Mouse (Mus musculus) limb, embryonic 12.5 days (tissue): ENCODE results near the gene Cct5. TPM values are rescaled to one million over a fixed set of nuclear protein-coding genes. Genes with fewer than 3 reads are reported as not detected.
A peak's percentile ranks its signal among the peaks of the same experiment; 100 is the strongest.

ENCODE experiments used
- ATAC-seq: fragments of 200-750 bp; cut with Nextera tagmentation; 2 replicates; pipeline ENCODE4 v1.8.0; 2017; ENCODE audit warnings: low read depth, moderate TSS enrichment; ENCODE audit not compliant: insufficient number of reproducible peaks, insufficient read depth, low FRiP score, low TSS enrichment
- H3K27ac ChIP-seq: fragments of 300-500 bp; sonication (generic); 2 replicates; pipeline ENCODE4 v1.5.1; 2016; ENCODE audit warnings: mild to moderate bottlenecking, moderate library complexity
- H3K27me3 ChIP-seq: fragments of 300-500 bp; sonication (generic); 2 replicates; pipeline ENCODE4 v1.6.1; 2016; ENCODE audit warnings: mild to moderate bottlenecking, moderate library complexity
- H3K36me3 ChIP-seq: fragments of 300-500 bp; sonication (generic); 2 replicates; pipeline ENCODE4 v1.6.1; 2016; ENCODE audit warnings: mild to moderate bottlenecking, moderate library complexity
- H3K4me1 ChIP-seq: fragments of 300-500 bp; sonication (generic); replicated peaks from 2 replicates; pipeline ENCODE4 v1.6.1; 2016
- H3K4me2 ChIP-seq: fragments of 300-500 bp; sonication (generic); 2 replicates; pipeline ENCODE4 v1.6.1; 2016; ENCODE audit warnings: mild to moderate bottlenecking, moderate library complexity
- H3K4me3 ChIP-seq: fragments of 300-500 bp; sonication (generic); replicated peaks from 2 replicates; pipeline ENCODE4 v1.5.1; 2016; ENCODE audit warnings: mild to moderate bottlenecking
- H3K9ac ChIP-seq: fragments of 300-500 bp; sonication (generic); replicated peaks from 2 replicates; pipeline ENCODE4 v1.6.1; 2016; ENCODE audit warnings: mild to moderate bottlenecking, moderate library complexity
- H3K9me3 ChIP-seq: fragments of 300-500 bp; sonication (generic); 2 replicates; pipeline ENCODE4 v1.6.1; 2016; ENCODE audit warnings: mild to moderate bottlenecking, moderate library complexity
- WGBS: fragments of 180-500 bp; shearing (Covaris S2); methylation state at CpG from one replicate; pipeline ENCODE4 v1.1.7; 2016; 5-methylcytosine and 5-hydroxymethylcytosine counted together
- polyA plus RNA-seq: library from polyadenylated mRNA; unstranded; fragments of >200 nt; fragmentation: Nextera tagmentation; extraction: Ambion mirVana; gene quantifications from 2 replicates; pipeline ENCODE4 v1.2.1, GENCODE M21; 2016

Gene Cct5
- polyA plus RNA-seq, 1 experiment from 2014 or later: 607 TPM

- H3K4me2 ChIP-seq: peak overlapping the region; percentile 21; the same call in 1 of the 2 replicates
- H3K9me3 ChIP-seq: no peaks in the 10 kb centered on the region
- H3K27ac ChIP-seq: peak overlapping the region; percentile 77
- 43% methylated on average over 12 of the region's 12 CpGs for WGBS
- H3K36me3 ChIP-seq: peaks cover 4% of the 10 kb centered on the region; the same call in 1 of the 2 replicates
- no peak overlapping the region for H3K4me3 ChIP-seq
- no peak for ATAC-seq
- H3K27me3 ChIP-seq: no peaks in the 10 kb centered on the region
- H3K4me1 ChIP-seq: peaks cover 12% of the 10 kb centered on the region
- H3K9ac ChIP-seq: no peak overlapping the region
Observed at GRCm38 (mm10) chr15:31627277-31628154, 25.9 kb upstream of the Cct5 start.

- Histone ChIP-seq H3K36me3 (peaks cover 37% of the 10 kb centered on the region), H3K27ac (no peak overlapping the region), H3K4me3 (no peak overlapping the region), H3K9me3 (no peaks in the 10 kb centered on the region), H3K9ac (no peak overlapping the region), H3K4me1 (no peaks in the 10 kb centered on the region), H3K27me3 (no peaks in the 10 kb centered on the region), H3K4me2 (no peak overlapping the region)
- 94% methylated on average over 8 of the region's 8 CpGs for WGBS
- no peak for ATAC-seq
Observed at GRCm38 (mm10) chr15:31619521-31619920, 17.9 kb upstream of the Cct5 start.

DNA sequence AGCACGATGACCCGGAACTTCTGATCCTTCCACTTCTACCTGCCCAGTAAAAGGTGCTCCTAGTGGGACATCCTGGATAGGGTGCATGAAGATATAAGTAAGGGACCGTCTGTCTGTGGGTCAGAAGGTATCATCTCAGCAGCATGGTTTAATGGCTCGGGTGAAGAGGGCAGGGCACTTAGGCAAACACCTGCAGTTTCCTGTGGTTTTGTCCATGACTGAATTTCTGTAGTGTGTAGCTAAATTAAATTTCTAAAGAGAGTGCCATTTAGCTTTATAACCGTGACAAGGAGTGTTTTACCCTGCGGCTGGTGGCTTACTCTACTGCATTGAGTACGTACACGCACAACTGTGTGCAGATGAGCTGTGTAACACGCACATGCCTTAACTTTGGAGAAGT lies 15.7 kb upstream of the Cct5 start:
- no peak for ATAC-seq
- Histone ChIP-seq H3K36me3 (peaks cover 37% of the 10 kb centered on the region), H3K4me1 (no peaks in the 10 kb centered on the region), H3K4me3 (no peak overlapping the region), H3K9ac (no peak overlapping the region), H3K27me3 (no peaks in the 10 kb centered on the region), H3K27ac (no peak overlapping the region), H3K9me3 (no peaks in the 10 kb centered on the region), H3K4me2 (no peak overlapping the region)
- WGBS: 92% methylated on average over 9 of the region's 9 CpGs

GRCm38 (mm10) chr15:31614666-31615065 lies 13.1 kb upstream of the Cct5 start:
- no peak overlapping the region for H3K27ac ChIP-seq
- H3K4me1 ChIP-seq: no peaks in the 10 kb centered on the region
- H3K9me3 ChIP-seq: no peaks in the 10 kb centered on the region
- peaks cover 32% of the 10 kb centered on the region for H3K36me3 ChIP-seq
- no peak overlapping the region for H3K9ac ChIP-seq
- no peak overlapping the region for H3K4me2 ChIP-seq
- no peaks in the 10 kb centered on the region for H3K27me3 ChIP-seq
- no peak overlapping the region for H3K4me3 ChIP-seq
- ATAC-seq: no peak
- 71% methylated on average over 2 of the region's 2 CpGs for WGBS

GRCm38 (mm10) chr15:31613826-31614453 lies 12.3 kb upstream of the Cct5 start:
- no peak overlapping the region for H3K9ac ChIP-seq
- H3K27me3 ChIP-seq: no peaks in the 10 kb centered on the region
- H3K36me3 ChIP-seq: peaks cover 27% of the 10 kb centered on the region
- no peak for ATAC-seq
- no peak overlapping the region for H3K4me3 ChIP-seq
- no peaks in the 10 kb centered on the region for H3K9me3 ChIP-seq
- no peak overlapping the region for H3K27ac ChIP-seq
- H3K4me1 ChIP-seq: 0 out of 2 replicates have a peak, but pooled peaks cover 4% of the 10 kb centered on the region
- H3K4me2 ChIP-seq: no peak overlapping the region
- 91% methylated on average over 6 of the region's 6 CpGs for WGBS

DNA sequence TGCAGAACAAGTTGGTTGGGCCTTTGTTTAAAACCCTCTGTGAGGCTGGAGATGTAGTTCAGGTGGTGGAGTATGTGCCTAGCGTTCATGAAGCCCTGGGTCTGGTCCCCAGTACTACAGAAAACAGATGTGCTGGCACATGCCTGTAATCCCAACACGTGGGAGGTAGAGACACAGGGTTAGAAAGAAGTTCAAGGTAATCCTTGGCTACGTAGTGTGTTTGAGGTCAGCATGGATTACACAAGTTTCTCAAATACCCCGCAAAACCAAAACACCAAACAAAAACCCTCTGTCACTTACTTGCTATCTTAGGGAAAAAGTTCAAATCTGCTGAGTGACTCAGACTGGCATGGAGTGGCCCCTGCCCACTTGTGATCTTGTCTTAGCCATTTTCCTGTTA lies 10.4 kb upstream of the Cct5 start:
- peaks cover 11% of the 10 kb centered on the region for H3K36me3 ChIP-seq
- 72% methylated on average over 4 of the region's 4 CpGs for WGBS

GRCm38 (mm10) chr15:31611027-31611426 lies 9.4 kb upstream of the Cct5 start:
- 0 out of 2 replicates have a peak, but pooled peaks cover 4% of the 10 kb centered on the region for H3K4me1 ChIP-seq
- no peaks in the 10 kb centered on the region for H3K27me3 ChIP-seq
- WGBS: 84% methylated on average over 3 of the region's 3 CpGs
- no peaks in the 10 kb centered on the region for H3K9me3 ChIP-seq
- H3K9ac ChIP-seq: no peak overlapping the region
- H3K4me3 ChIP-seq: no peak overlapping the region
- 0 out of 2 replicates have a peak, but pooled peaks cover 7% of the 10 kb centered on the region for H3K36me3 ChIP-seq
- no peak overlapping the region for H3K4me2 ChIP-seq
- H3K27ac ChIP-seq: no peak overlapping the region
- no peak for ATAC-seq

More for the DNA sequence above, 10.4 kb upstream of the Cct5 start:
- Histone ChIP-seq H3K27ac (no peak overlapping the region), H3K9ac (no peak overlapping the region), H3K4me3 (no peak overlapping the region), H3K27me3 (no peaks in the 10 kb centered on the region), H3K4me1 (0 out of 2 replicates have a peak, but pooled peaks cover 4% of the 10 kb centered on the region), H3K4me2 (no peak overlapping the region), H3K9me3 (no peaks in the 10 kb centered on the region)
- ATAC-seq: no peak

- Histone ChIP-seq H3K27ac (no peak overlapping the region), H3K4me2 (no peak overlapping the region), H3K4me1 (peaks cover 11% of the 10 kb centered on the region), H3K36me3 (0 out of 2 replicates have a peak, but pooled peaks cover 3% of the 10 kb centered on the region), H3K9ac (no peak overlapping the region), H3K9me3 (no peaks in the 10 kb centered on the region), H3K27me3 (no peaks in the 10 kb centered on the region), H3K4me3 (no peak overlapping the region)
- WGBS: 69% methylated on average over 6 of the region's 6 CpGs
- no peak for ATAC-seq
Observed at GRCm38 (mm10) chr15:31606821-31607220, 5.2 kb upstream of the Cct5 start.

DNA sequence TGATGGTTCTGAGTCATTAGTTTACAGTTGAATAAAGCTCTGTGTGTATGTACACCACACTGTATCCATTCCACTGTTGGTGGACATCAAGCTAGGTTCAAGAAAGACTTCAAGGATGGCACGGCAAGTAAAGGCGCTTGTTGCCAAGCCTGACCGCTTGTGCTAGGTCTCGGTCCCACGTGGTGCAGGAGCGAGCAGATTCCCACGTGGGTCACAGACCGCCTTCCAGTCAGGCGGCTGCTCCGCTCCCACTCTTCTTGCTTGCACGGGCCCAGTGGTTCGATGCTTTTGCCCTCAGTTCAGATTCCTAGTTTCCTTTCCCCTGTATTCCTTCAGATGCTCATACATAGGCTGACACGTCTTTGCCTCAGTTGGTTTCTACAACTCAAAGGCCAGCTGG lies 1.5 kb upstream of the Cct5 start:
- 89% methylated on average over 13 of the region's 13 CpGs for WGBS
- H3K4me2 ChIP-seq: peak overlapping the region; percentile 59
- H3K9ac ChIP-seq: peak overlapping the region; percentile 86; the same call in 1 of the 2 replicates
- no peaks in the 10 kb centered on the region for H3K9me3 ChIP-seq
- H3K36me3 ChIP-seq: peaks cover under 1% of the 10 kb centered on the region; the same call in 1 of the 2 replicates
- peak overlapping the region; percentile 77 for H3K4me3 ChIP-seq
- H3K4me1 ChIP-seq: peaks cover 23% of the 10 kb centered on the region
- H3K27ac ChIP-seq: no peak overlapping the region
- no peaks in the 10 kb centered on the region for H3K27me3 ChIP-seq
- no peak for ATAC-seq

DNA sequence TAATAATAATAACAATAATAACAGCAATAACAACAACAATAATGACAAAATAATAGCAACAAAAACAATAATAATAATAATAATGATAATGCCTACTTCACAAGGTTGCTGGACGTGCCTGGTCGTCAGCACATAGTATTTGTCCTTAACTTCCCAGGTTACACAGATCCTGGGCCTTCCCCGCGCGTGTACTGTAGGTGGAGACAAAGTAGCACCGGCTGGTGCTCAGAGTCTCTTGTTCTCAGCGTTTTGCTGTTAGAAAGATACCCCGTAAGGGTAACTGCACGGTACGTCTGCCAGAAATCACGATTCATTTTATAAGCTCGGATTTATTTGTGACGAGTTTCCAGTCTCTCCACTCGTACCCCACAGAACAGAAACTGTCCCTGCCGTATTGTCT lies 822 bp upstream of the Cct5 start:
- peak; percentile 82 for ATAC-seq
- Histone ChIP-seq H3K27ac (peak overlapping the region; percentile 94), H3K4me3 (peak overlapping the region; percentile 77), H3K9ac (peak overlapping the region; percentile 86), H3K27me3 (no peaks in the 10 kb centered on the region), H3K4me1 (peaks cover 23% of the 10 kb centered on the region), H3K4me2 (peak overlapping the region; percentile 59), H3K9me3 (no peaks in the 10 kb centered on the region), H3K36me3 (peaks cover 7% of the 10 kb centered on the region)
- WGBS: 4% methylated on average over 15 of the region's 15 CpGs

GRCm38 (mm10) chr15:31601279-31601645 lies 342 bp downstream of the Cct5 start:
- Histone ChIP-seq H3K4me3 (peak overlapping the region; percentile 77), H3K36me3 (peaks cover 19% of the 10 kb centered on the region), H3K4me1 (peaks cover 23% of the 10 kb centered on the region), H3K27ac (peak overlapping the region; percentile 94), H3K27me3 (no peaks in the 10 kb centered on the region), H3K9me3 (no peaks in the 10 kb centered on the region), H3K9ac (peak overlapping the region; percentile 87), H3K4me2 (peak overlapping the region; percentile 85)
- under 1% methylated on average over 33 of the region's 33 CpGs for WGBS
- peak; percentile 72 for ATAC-seq
